Mouse (Mus musculus) hindbrain, embryonic 15.5 days (tissue): ENCODE data around the gene Mybbp1a. TPM values are rescaled to one million over a fixed set of nuclear protein-coding genes. Genes with fewer than 3 reads are reported as not detected.

Source experiments
- polyA plus RNA-seq: library from polyadenylated mRNA; unstranded; fragments of >200 nt; fragmentation: Nextera tagmentation; extraction: Ambion mirVana; gene quantifications from 2 replicates; pipeline ENCODE4 v1.2.1, GENCODE M21; 2015

The Mybbp1a gene
- polyA plus RNA-seq, 1 experiment from 2014 or later = 62.1 TPM

Other genes with a start within 250 kb of the Mybbp1a start
- 1.5 and 1.6 TPM in 2 replicates for gene Gm43951, start 234.5 kb upstream of the Mybbp1a start, polyA plus RNA-seq
- gene 4933427D14Rik, start 233.9 kb upstream of the Mybbp1a start, polyA plus RNA-seq = 16.3 and 20.5 TPM in 2 replicates
- gene Txndc17, start 233.8 kb upstream of the Mybbp1a start, polyA plus RNA-seq = 147 and 155 TPM in 2 replicates
- 50.5 and 54.2 TPM in 2 replicates for gene Med31, start 225.8 kb upstream of the Mybbp1a start, polyA plus RNA-seq
- 1.9 and 2.0 TPM in 2 replicates for gene Slc13a5, start 174.1 kb upstream of the Mybbp1a start, polyA plus RNA-seq
- 3.0 and 3.9 TPM in 2 replicates for gene Xaf1, start 139.7 kb upstream of the Mybbp1a start, polyA plus RNA-seq
- gene Fbxo39, start 126.9 kb upstream of the Mybbp1a start, polyA plus RNA-seq = not detected in 2 replicates
- 6.5 and 8.4 TPM in 2 replicates for gene Tekt1, start 78.9 kb upstream of the Mybbp1a start, polyA plus RNA-seq
- 9.9 and 10.2 TPM in 2 replicates for gene Smtnl2, start 29.6 kb upstream of the Mybbp1a start, polyA plus RNA-seq
- not detected in 2 replicates for gene Ggt6, start 5.8 kb upstream of the Mybbp1a start, polyA plus RNA-seq
- 9.7 and 11.4 TPM in 2 replicates for gene Spns2, start 48.5 kb downstream of the Mybbp1a start, polyA plus RNA-seq
- 0.08 and 0.18 TPM in 2 replicates for gene Spns3, start 109.2 kb downstream of the Mybbp1a start, polyA plus RNA-seq
- gene Ube2g1, start 165.9 kb downstream of the Mybbp1a start, polyA plus RNA-seq = 84.5 and 85.2 TPM in 2 replicates
- gene Ankfy1, start 248.7 kb downstream of the Mybbp1a start, polyA plus RNA-seq = 23.7 and 23.9 TPM in 2 replicates